Mouse (Mus musculus) embryo, embryonic 11.5 days (tissue): Measurements from ENCODE around the gene Cdk9.

Experiments used
- DNase-seq: peaks from one replicate; pipeline ENCODE4 v3.0.0-alpha.2; 2012; ENCODE audit warnings: low read depth, low spot score

Cdk9 gene

DNA sequence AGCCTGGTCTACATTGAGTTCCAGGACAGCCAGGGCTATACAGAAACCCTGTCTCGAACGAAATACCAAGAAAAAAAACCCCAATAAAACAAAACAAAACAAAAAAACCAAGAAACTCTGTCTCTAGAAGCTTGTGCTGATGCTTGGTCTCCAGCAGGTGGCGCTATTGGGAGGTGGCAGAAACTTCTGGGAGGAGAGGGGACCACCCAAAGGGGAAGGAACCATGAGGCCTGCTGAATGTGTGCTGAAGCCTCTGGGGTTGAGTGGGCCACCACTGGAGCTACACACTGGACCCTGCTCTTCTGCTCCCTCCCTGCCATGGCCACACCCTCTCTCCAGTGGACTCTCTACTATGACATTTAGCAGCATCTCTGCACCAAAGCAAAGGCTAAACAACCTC lies 4.2 kb downstream of the Cdk9 start:
- DNase-seq, result peak; percentile 55

GRCm38 (mm10) chr2:32706971-32707370 lies 5.9 kb downstream of the Cdk9 start:
- no peak for DNase-seq

GRCm38 (mm10) chr2:32705018-32705417 lies 7.9 kb downstream of the Cdk9 start:
- no peak for DNase-seq

- DNase-seq, result no peak
Observed at GRCm38 (mm10) chr2:32704021-32704421, 8.9 kb downstream of the Cdk9 start, which contains the start of gene Fpgs. Gene Fpgs, minus strand, starts transcription at chr2:32704145.

DNA sequence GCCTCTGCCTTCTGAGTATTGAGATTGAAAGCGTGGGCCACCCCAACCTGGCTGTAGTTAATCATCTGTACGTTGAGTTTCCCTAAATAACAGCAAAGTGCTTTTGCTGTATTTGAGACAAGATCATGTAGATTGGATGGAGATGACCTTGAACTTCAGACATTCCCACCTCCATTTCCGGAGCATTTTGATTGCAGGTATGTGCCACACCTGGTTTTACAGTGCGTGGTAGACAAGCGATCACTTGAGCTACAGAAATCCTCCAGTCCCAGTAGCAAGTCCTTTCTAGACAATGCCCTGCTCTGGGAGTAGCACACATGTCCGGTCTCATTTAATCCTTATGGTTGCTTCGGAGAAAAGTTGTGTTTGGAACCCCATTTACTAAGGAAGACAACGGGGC lies 9.8 kb downstream of the Cdk9 start:
- DNase-seq, result no peak

GRCm38 (mm10) chr2:32700966-32701743 lies 11.7 kb downstream of the Cdk9 start:
- DNase-seq, result no peak

DNA sequence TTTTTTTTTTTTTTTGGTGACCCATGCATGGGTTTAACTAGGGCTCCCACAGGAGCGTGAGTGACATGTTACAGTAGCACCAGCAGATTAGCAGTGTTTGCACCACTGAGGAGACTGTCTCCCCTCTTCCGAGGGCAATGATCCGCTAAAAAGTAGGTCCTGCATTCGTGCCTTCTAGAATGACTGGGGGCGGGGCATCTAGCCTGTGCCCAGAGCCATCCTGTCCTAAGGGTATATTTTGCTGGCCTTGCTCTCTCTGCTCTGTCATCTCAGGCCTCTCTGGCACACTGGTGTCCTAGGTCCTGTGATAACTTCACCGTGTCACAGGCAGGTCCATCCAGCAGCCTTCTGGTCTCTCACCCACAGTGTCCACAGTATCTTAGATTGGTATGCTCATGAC lies 13.2 kb downstream of the Cdk9 start:
- no peak for DNase-seq

- no peak for DNase-seq
Observed at GRCm38 (mm10) chr2:32694691-32695090, 18.2 kb downstream of the Cdk9 start.

DNA sequence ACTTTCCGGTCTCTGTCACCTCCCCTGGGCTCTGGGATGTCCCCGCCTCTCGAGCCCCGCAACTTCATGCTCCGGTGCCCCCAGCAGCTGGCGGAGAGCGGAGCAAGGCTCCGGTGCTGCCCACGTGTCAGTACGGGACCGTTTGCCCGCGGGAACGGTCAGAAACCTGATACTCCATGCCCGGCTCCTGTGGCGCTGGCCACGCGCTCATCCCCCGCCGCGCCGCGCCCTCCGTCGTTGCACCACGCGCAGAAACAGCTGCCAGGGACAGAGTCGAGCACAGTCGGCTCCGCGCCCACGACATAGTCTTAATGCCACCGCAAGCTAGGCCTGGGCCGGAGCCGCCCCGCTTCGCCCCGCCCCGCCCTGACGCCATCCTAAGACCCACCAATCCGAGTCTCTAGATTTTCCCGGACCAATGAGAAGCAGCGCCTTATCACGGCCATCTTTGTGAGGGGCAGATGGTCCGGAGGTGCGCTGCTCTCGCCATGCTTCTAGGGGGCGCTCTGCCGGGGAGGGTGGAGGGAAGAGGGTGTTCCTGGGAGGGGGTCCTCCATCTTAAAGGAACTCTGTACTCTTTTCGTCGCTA lies 19.0 kb downstream of the Cdk9 start:
- DNase-seq, result peak; percentile 98

- no peak for DNase-seq
Observed at GRCm38 (mm10) chr2:32693282-32693681, 19.6 kb downstream of the Cdk9 start.

DNA sequence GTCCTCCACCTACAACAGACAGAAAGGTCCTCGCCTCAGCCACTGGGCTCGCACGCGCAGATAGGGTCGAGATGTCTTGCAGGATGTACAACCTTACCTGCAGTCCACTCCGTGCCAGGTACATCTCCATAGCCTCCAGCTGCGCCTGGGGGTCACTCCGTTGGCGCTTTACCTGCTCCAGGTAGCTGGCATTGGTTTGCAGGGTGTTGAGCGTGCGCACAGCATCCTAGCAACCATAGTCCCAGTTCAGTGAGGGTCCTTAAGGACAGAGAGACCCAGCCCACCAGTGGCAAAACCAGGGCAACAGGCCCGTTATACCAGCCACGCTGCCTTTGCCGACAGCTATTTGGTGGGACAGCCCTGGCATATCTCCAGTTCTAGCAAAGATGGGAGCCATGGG lies 20.4 kb downstream of the Cdk9 start:
- no peak for DNase-seq

DNA sequence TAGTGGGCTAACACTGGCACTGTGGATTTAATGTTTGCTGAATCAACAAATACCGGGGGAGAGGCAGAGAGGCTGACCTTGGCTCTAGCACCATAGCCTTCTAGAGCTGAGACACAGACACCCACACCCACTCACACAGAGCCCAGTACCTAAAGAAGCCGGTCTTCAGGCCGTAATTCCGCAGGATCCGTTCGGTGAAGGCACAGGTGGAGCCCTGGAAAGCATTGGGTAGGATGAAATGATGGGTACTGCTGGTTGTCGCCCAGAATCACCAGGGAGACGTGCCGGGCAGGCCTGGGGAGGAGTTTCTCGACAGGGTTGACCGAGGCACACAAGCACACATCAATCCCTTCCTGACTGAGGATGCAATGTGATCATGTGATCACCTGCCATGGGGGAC lies 21.8 kb downstream of the Cdk9 start:
- DNase-seq, result no peak

GRCm38 (mm10) chr2:32689420-32689819 lies 23.5 kb downstream of the Cdk9 start:
- peak; percentile 81 for DNase-seq

- DNase-seq, result no peak
Observed at GRCm38 (mm10) chr2:32687562-32687961, 25.3 kb downstream of the Cdk9 start.

DNA sequence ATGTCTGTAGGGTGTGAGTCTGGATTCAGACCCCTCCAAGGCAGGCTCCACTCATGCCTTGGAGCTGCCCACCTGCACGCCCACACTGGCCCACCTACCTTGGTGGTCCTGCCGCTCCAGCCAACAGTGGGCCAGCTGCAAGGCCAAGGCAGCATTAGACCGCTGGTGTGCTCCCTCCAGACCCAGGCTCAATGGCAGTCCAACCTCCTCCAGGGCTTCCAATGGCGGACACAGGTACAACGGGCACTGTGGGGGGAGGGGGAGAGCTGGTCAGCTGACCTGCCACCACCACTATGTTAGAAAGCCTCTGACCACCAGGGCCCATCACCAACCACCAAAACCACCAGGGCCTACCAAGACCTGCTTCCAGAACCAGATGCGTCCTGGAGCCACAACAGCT lies 26.2 kb downstream of the Cdk9 start:
- DNase-seq, result no peak

DNA sequence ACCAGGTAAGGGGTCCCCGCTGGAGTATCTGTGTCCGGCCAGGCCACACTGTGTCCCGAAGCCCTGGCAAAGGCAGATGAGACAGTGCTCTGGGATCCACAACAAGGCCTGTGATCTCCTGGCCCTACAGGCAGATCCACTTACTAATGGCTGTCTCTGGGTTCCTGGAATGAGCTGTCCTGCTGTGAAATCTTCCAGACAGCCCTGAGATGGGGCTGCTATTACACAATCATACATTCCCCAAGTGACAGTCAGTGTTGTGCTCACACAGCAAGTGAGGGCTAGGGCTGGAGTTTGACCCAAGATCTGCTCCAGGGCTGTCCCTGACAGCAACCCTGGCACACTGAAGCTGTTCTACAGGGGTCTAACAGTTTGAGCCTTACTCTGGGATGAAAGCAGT lies 27.1 kb downstream of the Cdk9 start:
- no peak for DNase-seq

DNA sequence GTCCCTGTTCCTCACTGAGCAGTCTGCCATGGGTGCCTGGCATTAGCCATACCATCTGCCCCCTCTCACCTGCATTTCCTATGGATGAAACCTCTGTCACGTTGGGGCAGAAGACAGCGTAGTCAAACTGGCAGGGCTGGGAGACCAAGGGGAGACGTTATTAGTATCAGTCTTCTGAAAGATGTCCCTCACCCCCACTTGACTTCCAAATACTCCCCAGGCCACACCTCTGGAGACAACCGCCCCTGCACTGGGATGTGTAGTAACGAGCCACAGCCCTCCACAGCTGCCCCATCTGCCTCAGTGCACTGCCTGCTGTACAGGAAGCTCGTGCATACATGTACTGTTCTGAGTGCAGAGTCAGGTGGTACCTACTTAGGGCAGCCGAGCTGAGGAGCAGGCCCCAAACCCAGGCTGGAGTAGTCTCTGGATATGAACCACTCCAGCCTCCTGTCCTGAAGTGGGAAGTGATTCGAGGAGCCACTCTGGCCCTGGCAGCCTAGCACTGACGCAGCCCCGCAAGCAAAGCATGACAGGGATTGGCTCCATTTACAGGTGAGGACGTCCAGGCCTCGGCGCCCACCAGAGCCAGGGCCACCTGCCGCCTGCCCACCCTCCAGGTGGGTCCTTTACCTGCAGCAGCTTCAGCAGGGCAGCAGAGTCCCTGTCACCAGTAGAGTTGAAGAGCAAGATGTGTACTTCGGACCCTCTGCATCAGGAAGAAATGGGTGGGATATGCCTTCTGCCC lies 28.0 kb downstream of the Cdk9 start:
- DNase-seq, result no peak

- no peak for DNase-seq
Observed at GRCm38 (mm10) chr2:32683701-32684100, 29.2 kb downstream of the Cdk9 start.

- no peak for DNase-seq
Observed at GRCm38 (mm10) chr2:32682721-32683417, 30.0 kb downstream of the Cdk9 start.

DNA sequence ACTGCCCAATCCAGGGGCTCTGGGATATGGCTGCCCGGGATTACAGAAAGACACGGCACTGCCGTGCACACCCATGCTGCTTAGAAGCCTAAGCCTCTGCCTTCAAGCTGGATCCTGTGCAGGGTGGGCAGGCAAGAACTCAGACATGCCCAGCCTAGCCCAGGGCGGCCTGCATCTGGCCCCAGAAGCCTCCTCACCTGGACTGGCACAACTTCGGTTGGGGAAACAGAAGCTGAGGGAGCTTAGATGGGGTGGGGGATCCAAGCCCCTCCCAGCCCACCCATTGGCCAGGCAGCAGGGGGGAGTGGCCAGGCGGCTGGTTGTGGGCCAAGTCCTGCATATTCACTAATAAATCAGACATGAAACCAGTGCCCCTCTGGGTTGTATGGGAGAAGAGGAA lies 31.1 kb downstream of the Cdk9 start:
- DNase-seq, result no peak

DNA sequence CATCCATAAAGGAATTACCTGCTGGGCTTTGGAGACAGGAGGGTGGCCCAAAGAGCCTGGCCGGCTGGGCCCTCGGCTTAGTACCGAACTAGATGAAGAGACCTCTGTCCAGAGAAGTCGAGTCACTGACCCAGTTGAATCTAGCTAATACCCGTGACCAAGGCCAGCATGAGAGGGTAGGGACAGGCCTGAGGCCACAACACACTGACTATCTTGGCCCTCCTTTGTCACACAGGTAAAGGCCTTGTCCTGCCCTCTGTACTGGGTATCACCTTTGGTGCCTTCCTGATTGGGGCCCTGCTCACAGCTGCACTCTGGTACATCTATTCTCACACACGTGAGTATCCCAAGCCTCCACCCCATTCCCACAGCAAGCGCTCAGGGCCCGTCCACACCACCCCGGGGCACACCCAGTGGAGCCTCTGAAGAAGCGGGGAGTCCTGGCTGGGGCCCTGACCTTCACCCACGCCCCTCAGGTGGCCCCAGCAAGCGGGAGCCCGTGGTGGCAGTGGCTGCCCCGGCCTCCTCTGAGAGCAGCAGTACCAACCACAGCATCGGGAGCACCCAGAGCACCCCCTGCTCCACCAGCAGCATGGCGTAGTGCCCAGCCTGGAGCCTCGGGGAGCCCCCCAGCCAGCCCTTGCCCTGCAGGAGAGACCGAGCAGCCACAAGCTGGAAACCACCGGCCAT lies 31.8 kb downstream of the Cdk9 start:
- no peak for DNase-seq

DNA sequence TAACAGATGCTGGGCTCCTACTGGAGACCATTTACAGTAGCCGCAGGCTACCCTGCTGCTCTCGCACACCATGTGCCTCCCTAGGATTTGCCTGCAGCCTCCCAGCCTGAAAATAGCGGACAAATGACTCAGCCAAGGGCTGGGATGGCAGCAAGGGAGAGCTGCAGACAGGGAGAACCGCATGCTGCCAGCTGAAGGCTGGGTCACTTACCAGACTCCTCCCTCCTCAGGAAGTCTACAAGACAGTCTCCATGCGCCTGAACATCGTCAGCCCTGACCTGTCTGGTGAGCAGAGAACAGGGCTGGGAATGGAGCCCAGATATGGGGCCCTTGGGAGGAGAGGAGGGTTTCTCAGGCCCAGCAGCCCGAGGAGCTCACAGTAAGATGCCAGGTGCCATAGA lies 32.8 kb downstream of the Cdk9 start:
- DNase-seq, result no peak
